Mouse (Mus musculus) 416B (cell line): ENCODE measurements around the gene Adamts17.

Experiments
- DNase-seq: peaks from one replicate; pipeline ENCODE4 v3.0.0; 2011; ENCODE audit warnings: low read depth

The Adamts17 gene

DNA sequence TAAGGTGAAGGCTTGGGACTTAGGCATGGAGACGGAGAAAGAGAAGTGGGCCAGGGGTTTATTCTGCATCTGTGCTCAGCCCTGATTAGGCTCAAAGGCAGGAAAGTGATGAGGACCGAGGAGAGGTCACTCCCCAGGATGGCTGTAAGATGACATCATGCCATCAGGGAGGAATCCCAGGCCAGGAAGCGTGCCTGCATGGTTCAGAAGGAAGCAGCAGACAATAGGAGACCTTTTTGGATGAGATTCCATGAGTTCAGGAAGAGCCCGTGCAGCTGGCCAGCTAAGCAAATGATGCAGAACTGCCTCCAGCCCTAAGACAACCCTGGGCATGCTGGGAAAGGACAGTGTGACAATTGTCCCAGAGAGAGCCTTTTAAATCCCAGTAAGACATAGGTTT is 93.7 kb downstream of the Adamts17 start:
- no peak for DNase-seq

GRCm38 (mm10) chr7:66934062-66934461 is 94.5 kb downstream of the Adamts17 start:
- no peak for DNase-seq

GRCm38 (mm10) chr7:66935041-66935440 is 95.5 kb downstream of the Adamts17 start:
- DNase-seq = no peak

DNA sequence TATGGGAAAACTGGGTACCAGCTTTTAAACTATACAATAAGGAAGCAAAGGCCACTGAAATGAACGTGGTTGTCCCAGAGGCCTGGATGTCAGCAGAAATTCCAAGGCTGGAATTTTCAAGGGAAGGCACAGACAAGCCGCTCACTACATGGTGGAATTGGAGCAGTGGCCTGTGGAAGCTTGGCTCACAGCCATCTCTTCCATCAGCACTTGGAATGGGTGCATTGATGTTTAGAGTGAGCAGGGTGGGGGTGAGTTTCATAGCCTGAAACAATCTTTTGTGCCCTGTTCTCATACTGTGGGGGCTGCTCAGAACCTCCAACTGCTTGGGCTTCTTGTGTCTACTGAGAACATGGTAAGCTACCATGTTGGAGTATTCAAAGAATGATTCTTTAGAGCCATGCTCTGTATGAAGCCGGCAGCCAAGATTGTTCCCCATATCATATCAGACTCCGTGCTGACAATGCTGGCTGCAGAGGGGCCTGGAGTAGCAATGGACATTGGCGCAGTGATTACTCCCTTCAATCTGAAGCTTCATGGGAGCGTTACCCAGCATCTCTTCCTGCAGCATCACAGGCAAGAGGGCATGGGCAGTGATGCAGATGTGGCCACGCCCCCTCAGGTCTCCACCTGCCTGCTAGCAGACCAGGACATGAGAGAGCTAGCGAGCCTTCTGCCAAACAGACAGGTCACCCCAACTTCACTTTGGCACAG is 96.7 kb downstream of the Adamts17 start:
- DNase-seq = no peak

DNA sequence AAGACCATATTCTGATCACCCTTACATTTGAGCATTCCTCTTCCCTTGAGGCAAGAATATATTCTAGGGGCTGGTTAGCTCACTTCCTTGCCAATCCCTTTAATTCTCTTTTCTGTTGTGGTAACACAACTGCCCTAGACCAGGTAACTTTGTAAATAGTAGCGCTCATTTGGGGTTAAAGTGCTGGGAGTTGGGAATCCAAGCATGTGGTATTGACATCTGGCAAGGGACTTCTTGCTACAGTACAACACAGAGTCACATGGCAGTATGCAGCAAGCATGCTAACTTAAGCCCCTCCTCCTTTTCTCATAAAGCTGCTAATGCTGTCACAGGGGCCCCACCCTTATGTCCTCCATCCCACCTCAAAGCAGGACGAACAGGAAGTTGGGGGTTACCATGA is 97.4 kb downstream of the Adamts17 start:
- no peak for DNase-seq

GRCm38 (mm10) chr7:66938988-66939783 is 99.7 kb downstream of the Adamts17 start:
- no peak for DNase-seq

DNA sequence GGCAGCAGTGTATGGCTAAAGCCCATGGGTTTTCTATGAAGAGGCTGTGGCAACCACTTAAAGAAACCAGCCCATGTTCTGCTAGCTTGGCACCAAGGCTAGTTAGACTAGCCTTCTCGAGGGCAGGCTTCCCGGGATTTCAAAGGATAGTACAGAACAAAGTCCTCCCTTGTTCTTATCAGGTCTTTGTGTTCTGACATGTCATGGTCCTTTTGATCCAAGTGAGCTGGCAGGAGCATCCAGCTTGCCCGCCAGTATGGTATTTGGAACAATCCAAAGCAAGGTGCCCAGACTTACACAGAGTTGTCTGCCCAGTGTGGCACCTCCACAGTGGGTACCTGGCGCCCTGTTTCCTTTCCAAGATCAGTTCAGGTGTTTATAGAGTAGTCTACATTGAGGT is 101.2 kb downstream of the Adamts17 start:
- no peak for DNase-seq

GRCm38 (mm10) chr7:66949006-66949405 is 109.5 kb downstream of the Adamts17 start:
- no peak for DNase-seq

- DNase-seq = no peak
Measured at GRCm38 (mm10) chr7:66952921-66953320, 113.4 kb downstream of the Adamts17 start.

DNA sequence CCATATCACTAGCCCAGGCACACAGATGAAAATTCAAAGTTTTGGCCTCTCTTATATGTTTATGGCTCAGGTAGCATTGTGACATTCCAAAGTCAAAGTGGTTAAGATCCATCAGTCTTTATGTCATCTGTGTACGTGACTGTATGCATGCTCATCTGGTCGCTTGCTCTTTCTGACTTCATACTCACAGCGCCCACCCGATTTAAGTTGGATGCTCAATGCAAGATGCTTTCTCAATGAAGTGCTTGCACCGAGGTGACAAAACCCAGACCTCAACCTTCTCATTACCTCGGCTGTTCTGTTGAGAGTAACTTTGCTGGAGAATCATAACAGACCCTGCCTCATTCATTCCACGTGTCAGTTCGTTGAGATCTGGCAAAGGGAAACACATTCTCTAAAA is 114.5 kb downstream of the Adamts17 start:
- no peak for DNase-seq

DNA sequence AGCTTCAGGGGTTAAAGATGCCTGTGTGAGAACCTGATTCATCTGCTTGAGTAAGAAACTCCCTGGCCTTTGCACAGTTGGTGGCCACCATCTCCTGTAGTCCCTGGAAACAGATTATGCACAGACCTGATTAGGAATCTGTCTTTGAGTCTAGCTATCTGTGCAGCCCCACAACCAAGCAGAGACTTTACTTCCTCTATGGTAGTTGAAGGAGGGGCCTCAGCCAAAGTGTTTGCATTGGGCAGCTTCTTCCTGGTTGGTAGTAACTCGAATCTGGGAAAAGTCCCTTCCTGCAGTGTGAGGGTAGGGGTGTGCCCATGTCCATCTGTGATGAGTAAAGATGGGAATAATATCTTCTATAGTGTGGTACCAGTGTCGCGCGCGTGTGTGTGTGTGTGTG is 115.2 kb downstream of the Adamts17 start:
- no peak for DNase-seq

- DNase-seq = no peak
Measured at GRCm38 (mm10) chr7:66955455-66955919, 116.0 kb downstream of the Adamts17 start.

DNA sequence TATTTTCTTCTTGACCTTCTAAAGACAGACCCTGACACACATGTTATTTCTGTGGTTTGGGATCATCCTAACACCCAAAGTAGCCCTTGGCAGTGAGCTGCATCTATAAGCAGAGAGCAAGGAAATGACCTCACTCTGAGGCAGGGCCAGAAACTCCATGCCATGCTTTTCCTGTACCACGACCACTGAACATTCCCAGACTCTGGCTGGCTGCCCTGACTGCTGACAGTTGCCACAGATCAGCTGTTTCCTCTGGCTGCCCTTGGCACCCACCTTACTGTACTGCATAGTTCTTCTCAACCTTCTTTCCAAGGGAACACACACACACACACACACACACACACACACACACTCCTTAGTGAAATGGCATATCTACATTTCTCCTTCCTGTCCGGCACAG is 116.4 kb downstream of the Adamts17 start:
- DNase-seq = peak; percentile 4

DNA sequence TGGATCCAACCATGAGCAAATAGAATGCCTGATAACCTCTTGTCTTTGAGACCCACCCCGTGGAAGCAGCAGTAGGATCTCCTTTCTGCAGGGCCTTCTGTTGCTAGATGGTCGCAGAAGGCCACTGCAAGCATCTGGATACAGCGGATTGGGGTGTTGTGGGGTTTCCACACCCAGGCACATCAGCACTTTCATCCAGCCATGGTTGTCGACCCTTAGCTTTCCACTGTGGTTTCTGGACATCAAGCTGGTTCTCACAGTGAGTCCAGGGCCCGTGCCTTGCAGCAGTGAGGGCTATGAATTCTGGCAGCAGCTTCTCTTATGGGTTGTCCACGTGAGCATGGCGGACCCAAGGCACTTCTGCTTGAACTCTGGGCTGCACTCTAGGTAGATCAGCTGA is 118.2 kb downstream of the Adamts17 start:
- no peak for DNase-seq

DNA sequence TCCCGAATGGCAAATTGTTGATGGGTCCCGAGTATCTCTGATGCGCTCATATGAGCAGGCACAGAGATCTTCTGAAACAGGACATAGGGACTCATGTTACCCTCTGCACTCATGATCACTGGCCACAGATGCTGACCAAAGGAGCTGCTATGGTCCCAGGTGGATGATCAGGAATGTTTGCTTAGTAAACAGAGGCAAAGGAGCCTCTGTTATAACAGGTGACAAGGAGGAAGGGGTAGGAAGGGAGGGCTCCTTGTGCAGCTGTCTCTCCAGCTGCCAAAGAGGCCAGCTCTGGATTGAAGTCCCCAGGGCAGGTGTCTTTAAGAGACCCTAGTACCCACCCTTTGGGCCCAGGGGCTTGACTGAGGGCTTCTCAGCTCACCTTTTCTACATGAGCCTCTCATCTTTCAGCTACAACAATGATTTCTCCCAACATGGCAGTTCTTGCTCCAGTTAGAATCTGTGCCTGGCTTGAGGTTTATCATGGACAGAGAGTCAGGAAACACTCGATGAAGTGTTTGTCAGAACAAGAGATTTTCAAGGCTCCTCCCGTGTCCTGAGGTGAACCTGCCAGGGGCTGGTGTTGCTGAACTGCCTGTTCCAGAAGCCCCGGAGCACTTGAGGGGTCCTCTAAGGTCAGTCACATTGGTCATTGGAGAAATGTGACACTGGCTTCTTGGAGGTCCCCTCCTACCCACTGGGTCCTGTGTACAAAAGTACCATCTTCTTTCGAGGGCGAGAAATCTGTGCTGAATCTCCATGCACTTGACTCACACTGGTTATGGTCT is 120.9 kb downstream of the Adamts17 start:
- DNase-seq = no peak

DNA sequence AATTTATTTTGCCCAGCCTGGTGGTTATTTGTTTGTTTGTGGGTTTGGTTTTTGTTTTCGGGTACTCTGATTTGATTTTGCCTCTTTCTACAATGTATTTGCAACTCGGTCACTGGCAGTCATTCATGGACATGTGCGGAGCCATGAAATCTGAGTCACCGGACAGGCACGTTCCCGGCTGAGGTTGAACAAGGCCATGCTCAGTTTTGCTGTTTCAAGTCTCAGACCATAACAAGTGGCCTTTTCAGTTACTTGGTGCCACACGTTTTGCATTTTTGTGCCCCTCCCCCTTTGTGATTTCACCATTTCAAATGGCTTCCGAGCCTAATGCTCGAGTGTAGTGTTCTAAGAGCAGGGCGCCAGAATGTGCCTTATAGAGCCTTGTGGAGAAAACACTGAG is 123.2 kb downstream of the Adamts17 start:
- no peak for DNase-seq

DNA sequence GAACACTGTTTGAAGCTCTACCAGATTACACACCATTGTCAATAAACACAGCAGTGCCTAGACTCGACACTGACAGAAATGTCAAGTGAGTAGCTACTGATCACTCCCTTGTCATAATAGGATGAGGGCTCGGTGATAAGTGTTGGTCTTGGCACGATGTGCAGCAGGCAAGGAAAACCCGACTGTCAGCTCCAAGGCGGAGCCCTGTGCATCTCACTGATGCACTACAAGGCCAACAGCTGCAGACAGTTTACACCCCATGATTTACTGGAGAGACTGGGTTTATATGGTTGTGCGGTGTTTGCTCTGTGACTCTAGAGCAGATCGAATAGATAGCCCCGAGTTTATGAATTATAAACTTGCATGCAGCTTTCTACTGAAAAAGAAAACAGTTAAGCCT is 124.0 kb downstream of the Adamts17 start:
- no peak for DNase-seq

- DNase-seq = no peak
Measured at GRCm38 (mm10) chr7:66966541-66967205, 127.1 kb downstream of the Adamts17 start.

DNA sequence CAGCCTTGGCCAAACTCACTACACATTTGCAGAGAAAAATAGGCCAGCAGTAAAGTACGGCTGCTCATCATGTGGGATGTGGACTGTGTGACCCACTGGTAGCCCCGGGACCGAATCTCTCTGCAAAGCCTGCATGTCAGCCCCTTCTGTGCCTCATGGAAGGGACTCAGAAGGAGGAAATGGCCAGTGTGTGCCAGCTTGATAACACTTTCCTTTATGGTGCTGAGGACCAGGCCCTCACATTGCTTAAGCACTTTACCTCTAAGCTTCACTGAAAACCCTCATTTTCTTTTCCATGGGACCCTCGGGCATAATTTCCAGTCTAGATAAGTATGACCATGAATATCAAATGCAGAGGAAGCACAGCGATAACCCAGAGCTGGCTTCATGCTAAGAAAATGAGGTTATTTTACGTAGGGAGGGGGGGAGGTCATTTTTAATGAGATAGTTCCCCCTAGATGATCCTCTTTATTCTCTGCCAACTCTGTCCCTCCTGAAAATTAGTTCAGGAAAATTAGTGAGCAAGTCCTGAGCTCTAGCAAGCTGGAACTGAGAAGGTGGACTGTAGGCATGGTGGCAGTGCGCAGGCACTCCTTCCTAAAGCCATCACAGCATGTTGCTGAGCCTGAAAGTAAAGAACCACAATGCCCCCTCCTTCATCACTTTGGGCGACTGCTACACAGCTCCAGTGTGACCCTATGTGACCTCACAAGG is 127.8 kb downstream of the Adamts17 start:
- no peak for DNase-seq

GRCm38 (mm10) chr7:66968661-66969060 is 129.1 kb downstream of the Adamts17 start:
- no peak for DNase-seq

- no peak for DNase-seq
Measured at GRCm38 (mm10) chr7:66969199-66969598, 129.7 kb downstream of the Adamts17 start.
